Mouse (Mus musculus) spleen, adult 12 weeks (tissue): Measurements from ENCODE around the gene Macrod2.

Experiments used
- DNase-seq: peaks from one replicate; pipeline ENCODE4 v3.0.0; 2022; ENCODE audit warnings: low spot score

Gene Macrod2

DNA sequence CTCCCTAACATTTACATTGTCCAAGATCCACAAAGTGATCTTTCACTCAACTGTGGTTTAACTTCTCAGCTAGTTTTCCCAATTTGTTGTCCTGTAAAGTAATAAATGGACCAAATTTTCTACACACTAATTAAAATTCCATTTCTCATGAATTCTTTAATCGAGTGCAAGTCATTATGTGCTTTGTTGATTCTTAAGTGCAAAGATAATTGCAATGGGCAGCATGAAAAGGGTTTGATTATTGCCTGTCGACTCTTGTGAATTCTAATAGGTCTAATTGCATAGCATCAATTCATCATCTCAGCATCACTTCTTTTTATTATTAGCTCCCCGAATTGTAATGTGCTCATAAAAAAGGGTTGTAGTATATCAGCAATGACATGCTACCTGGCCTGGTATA is 1095.4 kb downstream of the Macrod2 start:
- no peak for DNase-seq

DNA sequence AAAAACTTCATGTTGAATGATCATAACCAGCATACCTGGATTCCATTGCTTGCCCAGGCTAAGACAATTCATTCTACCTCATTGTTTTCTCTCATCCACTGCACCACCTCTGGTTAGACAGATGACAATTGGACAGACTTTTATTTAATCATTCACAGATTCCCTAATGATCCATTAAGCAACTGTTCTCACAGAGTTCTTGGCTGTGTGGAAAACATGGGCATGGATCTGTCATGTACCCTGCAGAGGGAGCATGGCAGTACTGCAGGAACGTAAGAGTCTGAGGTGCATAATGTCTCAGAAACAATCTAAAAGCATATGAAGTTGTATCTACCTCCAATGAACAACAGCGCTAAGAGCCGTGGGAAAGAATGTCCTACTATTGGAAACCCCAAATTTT is 1110.3 kb downstream of the Macrod2 start:
- no peak for DNase-seq

DNA sequence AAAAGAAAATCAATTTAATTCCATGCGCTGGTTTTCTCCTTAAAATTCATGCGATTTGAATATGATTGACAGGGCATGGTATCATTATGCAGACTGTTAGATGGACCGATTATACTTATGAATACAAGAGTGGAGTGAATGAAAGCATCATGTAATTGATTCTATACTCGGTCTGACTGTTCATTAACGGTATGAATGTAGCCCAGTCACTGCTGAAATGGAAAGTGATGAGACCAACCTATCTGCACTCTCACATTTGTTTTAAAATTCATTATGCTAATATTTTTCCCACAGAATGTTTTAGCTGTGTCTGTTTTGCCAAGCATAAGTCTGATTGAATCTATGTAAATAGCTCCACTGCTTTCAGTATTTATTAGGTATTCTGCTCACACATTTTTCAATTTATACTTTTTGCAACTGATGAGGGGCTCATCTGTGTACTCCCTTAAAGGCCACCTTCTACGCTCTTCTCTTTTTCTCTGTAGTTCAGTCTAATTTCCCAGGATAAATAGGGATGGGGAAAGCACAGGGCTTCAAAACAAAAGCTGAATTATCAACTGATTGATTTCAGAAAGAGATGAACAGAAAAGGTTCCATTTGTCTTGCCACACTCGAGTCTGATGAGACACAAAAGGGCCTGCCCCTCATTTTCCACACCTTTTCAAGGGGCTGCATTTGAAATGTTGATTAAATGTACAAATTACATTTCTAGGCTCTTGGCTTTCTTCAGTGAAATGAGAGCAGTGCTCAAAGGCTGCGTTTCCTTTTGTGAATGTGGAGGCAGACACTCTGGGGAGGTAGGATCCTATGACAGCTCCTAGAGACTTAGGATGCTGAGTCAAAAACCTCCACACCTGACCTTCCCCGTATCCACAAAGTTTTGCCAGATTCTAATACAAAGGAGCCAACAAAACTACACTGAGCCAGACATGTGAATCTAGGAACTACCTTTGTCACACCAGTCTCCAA is 1113.1 kb downstream of the Macrod2 start:
- DNase-seq, result no peak

DNA sequence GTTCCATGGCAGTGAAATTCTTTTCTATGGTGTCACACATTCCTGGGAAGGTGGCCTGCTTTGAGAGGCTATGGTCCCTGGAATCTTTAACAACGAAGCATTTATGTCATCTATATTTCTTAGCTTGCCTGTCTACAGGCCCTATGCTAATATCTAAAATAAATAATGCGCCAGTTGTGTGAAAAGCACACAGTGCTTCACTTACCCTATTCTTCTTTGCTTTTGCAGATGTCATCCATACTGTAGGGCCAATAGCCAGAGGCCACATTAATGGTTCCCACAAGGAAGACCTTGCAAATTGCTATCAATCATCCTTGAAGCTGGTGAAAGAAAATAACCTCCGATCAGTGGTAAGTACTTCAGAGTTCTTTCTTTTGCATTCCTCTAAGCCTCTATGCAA is 1119.9 kb downstream of the Macrod2 start:
- no peak for DNase-seq

DNA sequence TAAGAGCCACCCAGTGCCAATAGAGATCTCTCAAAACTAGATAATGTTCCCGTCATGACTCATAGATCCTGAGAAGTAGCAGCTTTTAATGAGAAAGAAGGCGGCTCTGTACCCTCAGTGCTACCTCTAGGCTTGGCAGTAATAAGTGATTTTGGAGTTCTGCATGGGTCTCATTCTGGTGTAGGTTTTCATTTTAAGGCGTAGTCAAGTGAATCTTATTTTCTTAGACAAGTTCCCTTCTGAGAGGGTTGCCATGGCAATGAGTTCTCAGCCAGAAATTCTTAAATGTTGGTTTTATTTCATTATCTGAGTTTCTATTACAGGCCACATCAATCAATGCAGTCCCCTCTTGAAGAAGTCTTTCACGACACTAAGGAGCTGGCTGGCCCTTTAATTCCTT is 1127.0 kb downstream of the Macrod2 start:
- no peak for DNase-seq

DNA sequence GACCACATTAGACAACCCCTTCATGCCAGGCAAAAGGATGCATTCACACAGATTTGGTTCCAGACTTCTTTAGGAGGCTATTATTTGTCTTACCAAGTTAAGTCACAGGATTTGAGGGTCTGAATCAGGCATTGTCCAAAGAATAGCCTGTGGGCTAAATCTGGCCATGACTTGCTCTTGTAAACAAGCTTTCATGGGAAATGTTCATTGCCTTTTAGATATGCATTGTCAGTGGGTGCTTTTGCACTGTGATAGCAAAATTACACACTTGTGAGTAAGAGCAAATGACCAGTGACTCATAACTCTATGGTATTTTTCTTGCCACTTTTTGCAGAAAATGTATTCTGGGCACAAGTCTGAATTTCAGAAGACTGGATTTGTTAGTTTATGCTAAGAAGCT is 1150.8 kb downstream of the Macrod2 start:
- DNase-seq, result no peak

DNA sequence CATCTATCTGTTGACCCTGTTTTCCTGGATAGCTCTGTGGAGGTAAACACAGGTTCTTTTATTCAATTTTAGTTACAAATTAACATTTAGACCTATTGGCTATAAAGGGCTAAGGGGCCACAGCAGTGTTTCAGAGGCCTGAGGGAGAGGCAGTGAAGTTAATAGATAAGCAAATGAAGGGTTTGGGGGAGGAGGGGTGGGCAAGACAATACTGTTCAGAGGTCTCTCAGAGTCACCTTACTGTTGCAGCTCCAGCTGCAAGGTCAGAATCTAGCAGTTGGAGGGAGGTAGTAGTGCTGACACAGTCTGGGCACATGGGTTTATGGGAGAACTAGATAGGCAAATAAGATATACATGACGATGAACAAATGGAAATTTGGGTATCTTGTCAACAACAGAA is 1156.6 kb downstream of the Macrod2 start:
- DNase-seq, result no peak

DNA sequence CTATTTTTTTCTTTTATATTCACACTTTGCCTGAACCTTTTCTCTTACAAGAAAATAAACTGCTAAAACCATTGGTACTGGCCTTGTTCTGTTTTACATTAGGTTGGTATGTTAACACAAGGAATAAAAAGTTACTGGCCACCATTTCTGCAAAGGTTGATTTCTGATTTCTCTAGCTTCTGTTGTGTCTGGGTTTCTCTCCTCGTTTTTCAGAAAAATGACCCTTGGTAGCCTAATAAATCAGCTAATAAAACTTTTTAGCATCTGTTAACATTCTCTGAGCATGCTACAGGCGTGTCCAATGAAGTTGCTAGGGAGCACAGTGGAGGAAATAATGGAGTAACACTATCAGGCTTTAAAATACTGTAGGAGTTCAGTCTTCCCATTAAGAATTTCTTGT is 1161.6 kb downstream of the Macrod2 start:
- no peak for DNase-seq

DNA sequence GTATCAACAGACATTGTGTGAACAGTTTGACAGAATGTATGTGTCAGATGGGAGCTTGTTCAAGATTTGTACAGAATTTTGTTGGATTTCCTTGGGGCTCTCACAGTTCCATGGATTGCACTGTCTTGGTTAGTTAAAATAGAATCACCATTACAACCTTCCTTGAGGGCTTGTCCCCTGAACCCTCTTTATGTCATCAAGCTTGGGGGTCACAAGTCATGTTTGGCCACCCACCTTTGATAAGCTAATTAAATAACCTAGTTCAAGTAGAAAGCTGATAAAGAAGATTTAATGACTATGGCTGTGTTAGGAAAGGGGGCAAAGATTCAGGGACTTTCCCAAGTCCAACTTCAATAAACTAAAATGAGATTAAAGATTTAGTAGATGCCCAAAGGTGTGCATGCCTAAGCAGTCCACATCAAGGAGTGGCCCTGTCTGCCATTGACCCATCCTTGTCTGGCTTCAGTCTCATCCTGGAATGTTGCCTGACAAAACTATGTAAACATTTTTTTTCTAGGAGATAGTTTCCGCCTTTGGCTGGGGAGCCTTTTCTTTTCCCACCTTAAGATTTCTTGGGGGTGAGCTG is 1163.2 kb downstream of the Macrod2 start:
- no peak for DNase-seq

DNA sequence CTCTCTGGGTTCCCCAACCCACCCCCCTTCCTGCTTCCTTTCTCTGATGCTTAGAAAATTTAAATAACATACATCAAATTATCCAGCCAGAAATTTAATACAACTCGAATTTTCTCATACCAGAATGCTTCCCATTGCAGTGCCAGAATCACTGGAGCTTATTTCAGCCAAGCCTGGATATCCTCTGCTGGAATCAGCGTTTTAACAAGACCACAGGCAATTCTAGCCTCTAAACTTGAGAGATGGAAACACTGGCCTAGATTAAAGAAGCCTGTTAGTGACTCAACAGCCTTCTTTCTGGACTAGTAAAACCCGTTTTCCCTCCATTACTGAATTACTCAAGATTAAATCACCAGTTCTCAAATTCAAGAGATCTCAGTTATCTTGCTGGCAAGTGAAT is 1170.9 kb downstream of the Macrod2 start:
- DNase-seq, result no peak

DNA sequence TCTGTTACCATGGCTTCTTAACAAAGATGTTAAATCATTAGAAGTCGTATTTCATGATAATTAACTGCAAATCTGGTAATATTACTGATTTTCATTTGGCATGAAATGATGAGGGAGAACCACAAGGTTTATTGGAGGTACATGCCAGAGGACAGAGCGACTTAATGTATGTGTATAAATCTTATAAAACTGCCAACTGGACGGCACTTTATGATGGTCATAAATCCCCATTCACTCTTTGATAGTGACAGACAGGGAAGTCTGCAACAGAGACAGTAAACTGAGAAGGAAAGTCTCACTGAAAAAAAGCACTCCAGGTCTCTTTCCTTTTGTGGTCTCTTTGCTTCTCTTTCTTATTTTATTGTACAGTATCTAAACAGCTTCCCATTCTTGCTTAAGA is 1176.3 kb downstream of the Macrod2 start:
- no peak for DNase-seq

DNA sequence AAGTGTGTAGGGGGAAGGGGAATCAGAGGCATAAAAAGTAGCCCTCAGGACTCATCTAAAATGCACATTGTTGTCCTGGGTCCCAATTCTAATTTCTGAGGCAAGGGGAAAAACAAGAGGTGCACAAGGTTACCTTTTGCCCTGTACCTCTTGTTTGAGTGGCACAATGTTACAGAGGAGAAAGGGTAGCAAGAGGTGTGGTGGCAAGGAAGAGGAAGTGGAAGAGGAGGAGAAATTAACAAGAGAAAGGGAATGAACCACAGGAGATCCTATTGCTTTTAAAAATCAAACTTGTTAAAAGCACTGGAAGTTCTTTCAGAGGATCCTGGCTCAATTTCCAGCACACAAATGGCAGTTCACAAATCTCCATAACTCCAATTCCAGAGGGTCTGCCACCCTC is 1183.1 kb downstream of the Macrod2 start:
- DNase-seq, result no peak

DNA sequence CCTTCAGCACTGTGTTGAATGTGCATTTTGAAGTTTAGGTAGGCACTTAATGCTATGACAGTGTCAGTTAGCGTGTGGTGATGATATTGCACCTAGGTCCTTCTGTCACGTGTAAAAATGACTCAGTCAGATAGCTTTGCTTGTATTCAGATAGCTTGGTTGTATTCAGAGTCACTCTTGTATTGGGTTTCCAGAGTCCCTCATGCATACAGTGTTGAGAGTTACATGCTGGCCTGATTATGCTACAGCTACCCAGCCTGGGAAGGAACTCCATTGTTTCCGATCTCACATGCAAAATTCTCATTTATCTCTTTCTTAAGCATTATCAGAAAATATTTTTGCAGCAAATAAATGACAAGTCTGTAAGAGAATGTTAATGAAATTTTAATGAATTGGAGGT is 1187.3 kb downstream of the Macrod2 start:
- DNase-seq, result no peak

DNA sequence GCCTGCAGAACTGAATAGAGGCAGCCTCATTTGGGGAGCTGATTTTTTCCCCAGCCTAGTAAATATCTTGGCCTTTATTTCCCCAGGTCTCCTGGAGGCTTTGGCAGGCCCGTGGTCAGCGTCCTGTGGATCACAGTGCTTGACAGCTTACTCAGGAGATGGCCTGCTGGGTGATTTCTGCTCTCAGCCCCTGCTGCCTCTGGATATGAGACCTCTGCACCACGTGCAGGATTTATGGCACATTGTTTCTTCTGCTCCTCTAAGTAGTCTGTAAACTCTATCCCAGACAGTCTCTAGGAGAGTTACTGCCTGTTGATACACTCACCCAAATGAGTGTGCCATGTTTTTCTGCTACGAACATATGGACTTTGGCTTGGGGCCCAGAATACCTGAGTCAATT is 1187.8 kb downstream of the Macrod2 start:
- no peak for DNase-seq

DNA sequence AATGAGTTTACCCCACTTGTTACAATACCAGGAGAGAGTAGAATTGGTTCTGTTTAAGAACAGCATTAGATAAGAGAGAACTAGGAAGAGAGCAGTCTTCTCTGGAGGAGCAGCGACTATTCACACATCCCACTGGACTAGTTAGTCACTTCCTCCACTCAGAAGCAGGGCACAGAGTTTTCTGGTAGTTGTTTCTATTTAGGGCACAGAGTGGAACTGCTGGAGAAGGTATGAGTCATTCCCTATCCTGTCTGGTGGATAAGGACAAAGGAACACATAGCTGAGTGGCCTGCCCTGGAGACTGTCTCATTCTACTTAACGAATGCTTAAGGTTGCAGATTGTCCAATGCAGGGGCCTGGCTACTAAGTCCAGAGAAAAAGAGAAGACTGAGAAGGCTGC is 1192.2 kb downstream of the Macrod2 start:
- no peak for DNase-seq

DNA sequence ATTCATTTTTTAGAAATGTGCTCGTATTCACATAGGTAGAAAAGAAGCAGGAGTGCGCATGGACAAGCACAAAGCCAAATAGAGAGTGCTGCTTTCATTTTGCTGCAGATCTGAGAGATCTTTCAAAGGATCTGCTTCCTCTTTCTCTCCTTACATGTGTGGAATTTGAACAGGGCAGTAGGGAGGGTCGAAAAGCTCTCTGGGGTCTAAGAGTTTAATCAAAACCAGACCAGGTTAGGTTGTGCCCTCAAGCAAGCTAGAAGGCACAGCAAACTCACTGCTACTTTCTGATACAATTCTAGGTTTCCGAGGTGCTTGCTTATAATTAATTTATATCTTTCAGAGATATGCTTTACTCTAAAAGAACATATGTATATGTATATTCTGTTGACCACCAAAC is 1196.2 kb downstream of the Macrod2 start:
- no peak for DNase-seq

DNA sequence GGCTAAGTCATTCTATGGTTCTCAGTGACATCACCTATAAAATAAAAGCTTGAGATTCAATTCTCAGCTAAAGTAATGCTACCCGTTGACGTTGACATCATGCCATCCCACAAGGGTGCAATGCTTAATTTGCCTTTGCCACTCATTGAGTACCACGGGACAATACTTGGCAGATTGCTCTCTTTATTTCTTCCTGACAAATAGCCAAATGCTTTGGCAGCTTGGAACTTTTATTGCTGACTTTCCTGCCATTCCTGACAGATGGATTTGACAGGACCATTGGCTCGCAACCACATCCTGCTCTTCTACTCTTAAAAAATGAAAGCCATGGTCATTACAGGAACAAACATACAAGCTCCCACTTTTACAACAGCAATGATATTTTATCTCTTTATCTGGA is 1199.7 kb downstream of the Macrod2 start:
- DNase-seq, result no peak

DNA sequence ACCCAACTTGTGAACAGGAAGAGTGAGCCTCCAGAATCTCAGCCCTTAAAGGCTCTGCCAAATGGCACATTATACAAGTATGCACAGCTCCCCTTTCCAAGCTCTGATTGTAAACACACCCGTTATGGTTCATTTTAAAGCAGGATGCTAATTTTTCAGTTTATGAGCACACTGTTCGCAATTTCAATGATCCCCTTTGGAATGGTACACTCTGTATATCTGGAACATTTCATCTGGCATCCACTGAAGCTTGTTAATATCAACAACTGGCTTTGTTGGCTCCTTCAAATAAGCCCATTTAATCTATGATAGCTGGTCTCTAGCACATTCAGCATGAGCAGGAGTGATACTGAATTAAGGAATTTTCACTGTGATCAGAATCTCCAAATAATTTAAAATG is 1222.6 kb downstream of the Macrod2 start:
- no peak for DNase-seq

DNA sequence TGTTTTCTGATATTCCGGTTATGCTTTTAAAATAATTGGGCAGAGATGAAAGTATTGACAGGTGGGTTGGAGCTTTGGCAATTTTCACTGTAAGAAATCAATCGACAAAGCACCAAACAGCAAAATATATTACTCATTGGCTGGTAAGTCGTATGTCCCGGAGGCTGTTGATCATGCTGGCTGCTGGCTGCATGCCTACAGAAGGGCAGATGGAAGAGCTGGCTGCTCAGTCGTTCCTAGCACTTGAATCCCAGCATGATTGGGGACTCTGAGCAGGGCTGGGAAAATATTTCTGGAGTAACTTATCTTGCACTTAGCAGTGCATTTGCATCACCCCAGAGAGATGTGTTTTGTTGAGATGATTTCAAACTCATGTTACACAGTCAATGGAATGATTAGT is 1223.1 kb downstream of the Macrod2 start:
- no peak for DNase-seq

DNA sequence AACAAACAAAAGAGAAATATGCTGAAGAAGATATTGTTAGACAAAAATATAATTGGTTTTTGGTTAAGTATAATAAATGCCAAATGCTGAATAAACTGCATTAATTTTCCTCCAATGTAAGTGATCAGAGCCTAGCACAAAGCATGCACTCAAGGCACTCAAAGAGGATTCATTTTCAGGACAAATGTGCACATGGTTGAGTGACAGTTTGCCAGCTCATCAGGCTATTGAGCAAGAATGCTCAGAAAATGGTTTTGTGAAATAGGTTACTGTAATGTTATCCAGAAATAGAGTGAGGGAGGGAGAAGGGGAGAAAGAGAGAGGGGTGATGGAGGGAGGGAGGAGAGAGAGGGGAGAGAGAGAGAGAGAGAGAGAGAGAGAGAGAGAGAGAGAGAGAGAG is 1268.9 kb downstream of the Macrod2 start:
- DNase-seq, result no peak

DNA sequence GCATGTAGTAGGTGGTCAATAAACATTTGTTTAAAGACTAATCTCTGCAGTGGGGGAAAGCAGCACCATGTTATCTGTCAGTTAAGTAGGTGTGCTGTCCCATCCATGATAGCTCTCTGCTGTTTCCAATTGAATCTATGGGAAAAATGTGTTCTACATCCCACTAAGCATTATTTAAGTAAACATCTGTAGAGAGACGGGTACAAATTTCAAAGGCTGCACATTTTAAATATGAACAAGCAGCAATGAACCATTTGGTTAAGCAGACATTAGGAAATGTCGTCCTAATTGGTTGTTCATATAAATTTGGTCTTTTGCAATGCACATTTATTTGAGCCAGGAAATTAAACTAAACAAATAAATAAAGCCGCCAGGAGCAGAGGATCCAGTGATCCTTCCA is 1277.7 kb downstream of the Macrod2 start:
- no peak for DNase-seq

DNA sequence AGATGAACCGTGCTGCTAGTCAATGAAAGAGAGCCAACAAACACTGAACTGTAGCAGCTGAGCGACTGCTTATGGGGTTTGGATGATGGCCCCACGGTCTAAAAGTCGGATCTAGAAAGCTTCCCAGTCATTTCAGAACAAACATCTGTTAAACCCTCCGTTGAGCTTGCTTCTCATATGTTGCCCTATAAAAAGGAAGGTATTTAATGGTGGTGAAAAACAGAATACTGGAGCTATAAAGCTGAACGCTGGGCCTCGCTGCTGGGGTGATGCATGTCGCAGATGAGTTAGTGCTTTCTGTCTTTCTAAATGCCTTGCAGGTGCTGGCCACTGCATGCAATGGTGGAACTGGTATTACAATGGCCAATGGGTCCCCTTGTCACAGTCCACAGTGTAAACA is 1278.3 kb downstream of the Macrod2 start:
- DNase-seq, result no peak

DNA sequence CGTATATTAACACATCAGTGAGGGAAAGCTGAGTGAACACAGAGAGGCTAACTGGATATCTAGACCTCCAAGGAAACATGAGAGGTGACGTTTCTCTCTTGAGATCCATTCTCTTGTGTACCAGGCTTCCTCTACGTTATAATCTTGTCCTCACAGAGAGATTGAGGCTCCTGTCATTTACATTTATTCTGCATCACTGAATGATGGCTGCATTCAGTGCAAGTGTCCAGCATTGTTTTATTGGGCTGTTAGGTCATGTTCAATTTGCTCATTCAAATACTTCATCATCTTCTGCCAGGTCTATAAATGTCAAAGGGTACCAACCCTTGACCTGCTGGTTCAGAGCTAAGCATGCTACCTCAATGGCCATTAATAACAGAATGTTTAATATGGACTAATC is 1302.4 kb downstream of the Macrod2 start:
- DNase-seq, result no peak

DNA sequence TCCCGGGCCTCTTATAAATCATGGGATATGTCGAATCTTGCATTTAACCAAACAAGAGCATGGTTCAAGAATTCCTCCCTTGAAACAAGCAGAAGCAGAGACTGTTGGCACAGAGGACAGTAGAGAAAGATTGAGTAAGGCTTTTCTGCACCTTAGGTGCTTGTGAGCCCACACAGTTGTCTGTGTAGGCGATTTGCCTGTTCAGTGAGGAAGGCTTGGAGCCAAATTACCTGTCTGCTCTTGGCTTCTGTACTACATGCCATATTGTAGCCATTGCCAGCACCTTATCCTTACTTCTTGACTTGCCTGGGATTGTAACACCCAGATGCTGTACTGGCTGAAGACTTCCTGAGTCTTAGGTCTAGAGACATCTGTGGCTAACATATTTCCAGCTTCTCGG is 1303.2 kb downstream of the Macrod2 start:
- no peak for DNase-seq
